Mouse (Mus musculus): Measurements from ENCODE around the gene Hist1h2bk. TPM values are rescaled to one million over a fixed set of nuclear protein-coding genes. Genes with fewer than 3 reads are reported as not detected.
"Not testable (repeated sequence)": the region's sequence is repeated elsewhere in the genome, so short reads cannot be mapped to it uniquely, and the experiment has no call there.

Gene Hist1h2bk
- polyA plus RNA-seq, 1 experiment from 2014 or later: 4.6 TPM

DNA sequence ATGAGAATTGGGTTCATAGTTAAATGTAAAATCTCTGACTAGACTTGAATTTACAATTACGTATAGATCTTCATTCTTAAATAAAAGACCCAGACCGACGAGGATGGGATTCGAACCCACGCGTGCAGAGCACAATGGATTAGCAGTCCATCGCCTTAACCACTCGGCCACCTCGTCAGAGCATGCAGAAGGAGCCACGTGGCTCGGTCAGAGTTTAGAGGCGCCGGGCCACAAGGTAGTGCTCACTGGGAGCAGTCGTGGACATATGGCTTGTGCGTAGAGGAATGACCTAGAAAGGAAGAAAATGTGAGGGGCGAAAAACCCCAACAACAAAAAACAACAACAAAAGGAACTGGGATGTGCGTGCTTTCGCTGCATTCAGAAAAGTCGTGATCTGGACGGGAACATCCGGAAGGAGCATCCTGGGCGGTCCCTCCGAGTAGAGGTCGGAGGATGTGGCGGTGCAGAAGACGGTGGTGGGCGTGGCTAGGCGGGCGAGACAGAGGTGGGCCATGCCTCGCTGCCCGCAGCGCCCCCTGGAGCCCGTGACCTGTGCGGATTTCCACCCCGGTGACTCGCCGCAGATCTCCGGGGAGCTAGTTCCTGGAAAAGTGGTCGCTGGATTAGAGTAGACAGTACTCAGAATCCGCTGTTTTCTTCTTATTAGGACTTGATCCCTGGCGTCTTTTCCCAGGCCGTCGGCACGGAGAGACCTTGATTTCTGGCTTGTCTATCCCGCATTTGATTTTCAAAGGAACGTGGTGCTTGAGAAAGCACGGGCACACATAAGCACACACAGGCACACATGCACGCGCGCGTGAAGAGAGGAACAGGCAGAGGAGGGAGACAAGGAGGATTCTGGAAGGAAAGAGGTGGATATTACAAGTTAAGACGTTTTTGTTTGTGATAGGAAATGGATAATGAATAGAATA is 15.2 kb downstream of the Hist1h2bk start:
- peak; percentile 94 for ATAC-seq (replicated peaks; ENCODE audit: low FRiP score)
- WGBS: under 1% methylated on average over 52 of the region's 52 CpGs
- peak overlapping the region; percentile 72 for H3K27ac ChIP-seq (ENCODE audit: low read depth, low read length)
- H3K4me2 ChIP-seq: peak overlapping the region; percentile 84
- no peaks in the 10 kb centered on the region for H3K27me3 ChIP-seq (replicated peaks; ENCODE audit: control insufficient read depth, insufficient read depth, low read length)
- no peaks in the 10 kb centered on the region for H3K36me3 ChIP-seq (ENCODE audit: control insufficient read depth, insufficient read depth, low read length)
- peak overlapping the region; percentile 61 for H3K4me3 ChIP-seq (ENCODE audit: low read depth, low read length)
- H3K9me3 ChIP-seq (ENCODE audit: control insufficient read depth, low read length): no peaks in the 10 kb centered on the region
- peak; percentile 95 for DNase-seq (ENCODE audit: low spot score)
- no peaks in the 10 kb centered on the region for H3K4me1 ChIP-seq (replicated peaks; ENCODE audit: control insufficient read depth, insufficient read depth, low read length)
- H3K9ac ChIP-seq (ENCODE audit: low read depth, low read length): peak overlapping the region; percentile 70

DNA sequence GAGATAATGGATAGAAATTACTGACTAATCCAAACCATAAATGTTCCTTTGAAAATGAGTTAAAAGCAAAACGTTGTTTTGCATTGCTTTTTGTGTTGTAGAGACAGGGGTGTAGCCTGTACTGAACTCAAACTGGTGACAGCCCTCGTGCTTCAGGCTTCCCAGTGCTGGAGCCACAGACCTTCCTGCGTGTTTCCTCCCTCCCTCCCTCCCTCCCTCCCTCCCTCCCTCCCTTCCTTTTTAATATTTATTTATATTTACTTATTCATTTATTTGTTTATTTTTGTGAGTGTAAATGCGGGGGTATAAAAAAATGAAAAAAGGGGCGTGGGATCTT is 15.8 kb downstream of the Hist1h2bk start:
- H3K9ac ChIP-seq (ENCODE audit: low read depth, low read length): peak overlapping the region; percentile 70
- H3K27ac ChIP-seq (ENCODE audit: low read depth, low read length): 0 out of 2 replicates have a peak overlapping the region, but pooled peaks have one; percentile 72
- peak overlapping the region; percentile 84 for H3K4me2 ChIP-seq

DNA sequence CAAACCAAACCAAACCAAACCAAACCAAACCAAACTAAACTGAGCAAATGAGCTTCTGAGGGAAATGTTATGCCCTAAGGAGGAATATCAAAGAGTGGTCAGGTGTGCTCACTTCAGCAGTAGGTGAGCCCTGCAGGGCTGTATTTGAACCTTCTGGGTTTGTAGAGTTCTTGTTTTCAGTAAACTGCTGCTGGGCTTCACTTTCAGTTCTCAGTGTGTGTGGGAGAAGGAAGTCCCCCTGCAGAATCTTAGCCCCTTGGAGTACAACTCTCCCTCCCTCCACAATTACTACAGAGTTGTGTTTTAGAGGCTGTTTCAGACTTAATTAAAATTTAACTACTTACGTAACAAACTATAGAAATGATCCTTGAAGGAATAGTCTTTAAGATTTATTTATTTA is 18.1 kb downstream of the Hist1h2bk start:
- no peak overlapping the region for H3K4me3 ChIP-seq (ENCODE audit: low read depth, low read length)
- no peak for ATAC-seq (replicated peaks; ENCODE audit: low FRiP score)
- no peaks in the 10 kb centered on the region for H3K9me3 ChIP-seq (ENCODE audit: control insufficient read depth, low read length)
- no peak overlapping the region for H3K9ac ChIP-seq (ENCODE audit: low read depth, low read length)
- H3K4me1 ChIP-seq (replicated peaks; ENCODE audit: control insufficient read depth, insufficient read depth, low read length): no peaks in the 10 kb centered on the region
- no peak for DNase-seq (ENCODE audit: low spot score)
- WGBS: 86% methylated on average over 1 of the region's 1 CpGs
- H3K27ac ChIP-seq (ENCODE audit: low read depth, low read length): no peak overlapping the region
- no peak overlapping the region for H3K4me2 ChIP-seq
- no peaks in the 10 kb centered on the region for H3K27me3 ChIP-seq (replicated peaks; ENCODE audit: control insufficient read depth, insufficient read depth, low read length)
- H3K36me3 ChIP-seq (ENCODE audit: control insufficient read depth, insufficient read depth, low read length): no peaks in the 10 kb centered on the region

More for the DNA sequence above, 15.8 kb downstream of the Hist1h2bk start:
- Histone ChIP-seq H3K4me1 (replicated peaks; ENCODE audit: control insufficient read depth, insufficient read depth, low read length) (no peaks in the 10 kb centered on the region), H3K9me3 (ENCODE audit: control insufficient read depth, low read length) (no peaks in the 10 kb centered on the region), H3K27me3 (replicated peaks; ENCODE audit: control insufficient read depth, insufficient read depth, low read length) (no peaks in the 10 kb centered on the region), H3K36me3 (ENCODE audit: control insufficient read depth, insufficient read depth, low read length) (no peaks in the 10 kb centered on the region), H3K4me3 (ENCODE audit: low read depth, low read length) (peak overlapping the region; percentile 61)
- ATAC-seq (replicated peaks; ENCODE audit: low FRiP score) (no peak), DNase-seq (ENCODE audit: low spot score) (no peak)
- 10% methylated on average over 5 of the region's 5 CpGs for WGBS

DNA sequence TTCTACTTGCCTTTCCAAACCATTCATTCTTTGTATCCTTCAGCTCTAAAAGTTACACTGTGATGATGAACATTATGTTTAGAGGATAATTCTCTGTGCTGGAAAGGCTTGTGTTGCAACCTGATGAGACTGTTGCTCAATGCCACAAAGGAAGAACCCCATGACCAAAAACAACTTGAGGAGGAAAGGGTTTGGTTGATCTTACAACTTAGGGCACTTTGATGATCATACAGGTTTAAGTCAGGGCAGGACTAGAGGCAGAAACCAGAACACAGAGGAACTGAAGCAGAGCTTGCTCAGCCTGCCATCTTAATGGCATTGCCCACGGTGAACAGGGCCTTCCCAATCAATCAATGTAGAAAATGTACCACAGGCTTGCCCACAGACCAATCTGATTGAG is 25.8 kb downstream of the Hist1h2bk start:
- Histone ChIP-seq H3K4me1 (replicated peaks; ENCODE audit: control insufficient read depth, insufficient read depth, low read length) (no peaks in the 10 kb centered on the region), H3K9me3 (ENCODE audit: control insufficient read depth, low read length) (no peaks in the 10 kb centered on the region), H3K27ac (ENCODE audit: low read depth, low read length) (no peak overlapping the region), H3K27me3 (replicated peaks; ENCODE audit: control insufficient read depth, insufficient read depth, low read length) (no peaks in the 10 kb centered on the region), H3K9ac (ENCODE audit: low read depth, low read length) (no peak overlapping the region), H3K4me3 (ENCODE audit: low read depth, low read length) (no peak overlapping the region), H3K4me2 (no peak overlapping the region), H3K36me3 (ENCODE audit: control insufficient read depth, insufficient read depth, low read length) (no peaks in the 10 kb centered on the region)
- DNase-seq (ENCODE audit: low spot score): no peak
- 45% methylated on average over 1 of the region's 1 CpGs for WGBS
- ATAC-seq (replicated peaks; ENCODE audit: low FRiP score): no peak

DNA sequence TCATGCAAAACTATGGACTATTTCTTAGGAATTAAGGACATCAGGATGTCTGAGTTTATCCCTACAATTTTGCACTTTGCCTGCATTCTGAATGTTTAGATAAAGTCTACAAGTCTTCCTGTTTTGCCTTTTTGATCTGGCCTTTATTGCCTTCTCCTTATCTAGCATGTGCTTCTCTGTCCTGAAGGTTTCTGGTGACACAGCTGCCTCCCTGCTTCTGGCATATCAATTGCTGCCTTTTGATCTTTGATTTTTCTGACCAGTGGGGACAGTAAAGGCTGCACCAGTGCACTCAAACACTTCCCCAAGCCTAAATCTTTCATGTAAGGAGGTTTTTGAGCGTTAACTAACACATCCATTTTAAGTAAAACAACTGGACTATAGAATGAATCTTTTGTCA is 27.8 kb downstream of the Hist1h2bk start:
- WGBS: 55% methylated on average over 1 of the region's 1 CpGs
- Histone ChIP-seq H3K36me3 (ENCODE audit: control insufficient read depth, insufficient read depth, low read length) (no peaks in the 10 kb centered on the region), H3K4me1 (replicated peaks; ENCODE audit: control insufficient read depth, insufficient read depth, low read length) (no peaks in the 10 kb centered on the region), H3K27me3 (replicated peaks; ENCODE audit: control insufficient read depth, insufficient read depth, low read length) (no peaks in the 10 kb centered on the region), H3K9me3 (ENCODE audit: control insufficient read depth, low read length) (no peaks in the 10 kb centered on the region), H3K9ac (ENCODE audit: low read depth, low read length) (no peak overlapping the region), H3K27ac (ENCODE audit: low read depth, low read length) (no peak overlapping the region), H3K4me3 (ENCODE audit: low read depth, low read length) (no peak overlapping the region), H3K4me2 (no peak overlapping the region)
- ATAC-seq (replicated peaks; ENCODE audit: low FRiP score): no peak
- DNase-seq (ENCODE audit: low spot score): no peak

DNA sequence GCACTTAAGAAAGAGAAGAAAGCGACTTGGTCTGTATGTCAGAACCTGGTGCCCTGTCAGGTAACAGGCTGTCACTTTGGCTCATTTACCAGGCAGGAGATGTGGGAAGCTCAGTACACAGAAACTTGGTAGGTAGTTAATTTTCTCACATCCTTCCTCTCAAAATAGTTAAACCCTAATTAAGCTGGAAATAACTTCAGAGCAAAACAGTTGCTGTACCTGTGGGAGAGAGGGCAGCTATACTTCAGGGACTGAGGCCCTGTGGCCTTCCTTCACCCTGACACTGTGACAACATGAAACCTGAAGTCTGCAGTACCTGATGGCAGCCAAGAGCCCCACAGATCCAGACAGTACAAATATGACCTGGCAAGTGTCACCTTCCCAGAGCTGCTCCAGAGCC is 48.5 kb downstream of the Hist1h2bk start, which contains the start of gene Vmn1r188:
Gene Vmn1r188 (plus strand): TSS at position 301 of the 400 bp plus-strand sequence.
- H3K9ac ChIP-seq (ENCODE audit: low read depth, low read length); H3K4me3 ChIP-seq (ENCODE audit: low read depth, low read length); H3K9me3 ChIP-seq (ENCODE audit: control insufficient read depth, low read length); H3K27ac ChIP-seq (ENCODE audit: low read depth, low read length); H3K27me3 ChIP-seq (replicated peaks; ENCODE audit: control insufficient read depth, insufficient read depth, low read length); H3K4me2 ChIP-seq; DNase-seq (ENCODE audit: low spot score); H3K36me3 ChIP-seq (ENCODE audit: control insufficient read depth, insufficient read depth, low read length); H3K4me1 ChIP-seq (replicated peaks; ENCODE audit: control insufficient read depth, insufficient read depth, low read length); ATAC-seq (replicated peaks; ENCODE audit: low FRiP score): not testable (repeated sequence)
- WGBS: 81% methylated on average over 1 of the region's 1 CpGs

Small RNAs within 50 kb of the gene (microRNA-seq; reads per million reads assigned to microRNA genes)
- not detected for gene Gm26300 (ENCODE audit: borderline number of aligned reads)
- gene Gm44390 (ENCODE audit: borderline number of aligned reads): 5.3 reads per million, percentile 13 among the genes with 10 or more reads in this experiment
- gene Gm44486 (ENCODE audit: borderline number of aligned reads): not detected

Other genes with a start within 250 kb of the Hist1h2bk start
- gene Hist1h2an, start 248.7 kb upstream of the Hist1h2bk start, polyA plus RNA-seq (2014; fragmentation: Nextera tagmentation; extraction: Ambion mirVana): 5.8 and 12.6 TPM in 2 replicates
- gene Hist1h2bp, start 248.4 kb upstream of the Hist1h2bk start, polyA plus RNA-seq (2014; fragmentation: Nextera tagmentation; extraction: Ambion mirVana): 0.86 and 1.6 TPM in 2 replicates
- 12.7 and 19.5 TPM in 2 replicates for gene Hist1h2bq, start 225.7 kb upstream of the Hist1h2bk start, polyA plus RNA-seq (2014; fragmentation: Nextera tagmentation; extraction: Ambion mirVana)
- 2.2 TPM in 1 of 2 replicates, not detected in the other for gene Hist1h2ao, start 225.4 kb upstream of the Hist1h2bk start, polyA plus RNA-seq (2014; fragmentation: Nextera tagmentation; extraction: Ambion mirVana)
- not detected in 2 replicates for gene Hist1h4m, start 224.1 kb upstream of the Hist1h2bk start, polyA plus RNA-seq (2014; fragmentation: Nextera tagmentation; extraction: Ambion mirVana)
- 14.6 and 15.4 TPM in 2 replicates for gene Hist1h4n, start 203.7 kb upstream of the Hist1h2bk start, polyA plus RNA-seq (2014; fragmentation: Nextera tagmentation; extraction: Ambion mirVana)
- gene Hist1h2ap, start 202.4 kb upstream of the Hist1h2bk start, polyA plus RNA-seq (2014; fragmentation: Nextera tagmentation; extraction: Ambion mirVana): 4,759 and 5,033 TPM in 2 replicates
- gene Hist1h2br, start 202.1 kb upstream of the Hist1h2bk start, polyA plus RNA-seq (2014; fragmentation: Nextera tagmentation; extraction: Ambion mirVana): 12.6 and 19.7 TPM in 2 replicates
- gene Zfp184, start 90.8 kb upstream of the Hist1h2bk start, polyA plus RNA-seq (2014; fragmentation: Nextera tagmentation; extraction: Ambion mirVana): 5.1 and 5.9 TPM in 2 replicates
- gene Pom121l2, start 54.7 kb upstream of the Hist1h2bk start, polyA plus RNA-seq (2014; fragmentation: Nextera tagmentation; extraction: Ambion mirVana): not detected in 2 replicates
- 0.48 and 0.86 TPM in 2 replicates for gene Prss16, start 26.1 kb upstream of the Hist1h2bk start, polyA plus RNA-seq (2014; fragmentation: Nextera tagmentation; extraction: Ambion mirVana)
- gene Hist1h2ah, start 302 bp upstream of the Hist1h2bk start, polyA plus RNA-seq (2014; fragmentation: Nextera tagmentation; extraction: Ambion mirVana): 10.7 and 13.3 TPM in 2 replicates
- gene Hist1h4i, start 5.5 kb downstream of the Hist1h2bk start, polyA plus RNA-seq (2014; fragmentation: Nextera tagmentation; extraction: Ambion mirVana): 36.9 and 39.3 TPM in 2 replicates
- gene Hist1h2ag, start 7.1 kb downstream of the Hist1h2bk start, polyA plus RNA-seq (2014; fragmentation: Nextera tagmentation; extraction: Ambion mirVana): 26.4 and 36.7 TPM in 2 replicates
- 11.2 and 13.2 TPM in 2 replicates for gene Hist1h2bj, start 7.3 kb downstream of the Hist1h2bk start, polyA plus RNA-seq (2014; fragmentation: Nextera tagmentation; extraction: Ambion mirVana)
- gene Vmn1r188, start 48.6 kb downstream of the Hist1h2bk start, polyA plus RNA-seq (2014; fragmentation: Nextera tagmentation; extraction: Ambion mirVana): not detected in 2 replicates
- gene Vmn1r189, start 70.0 kb downstream of the Hist1h2bk start, polyA plus RNA-seq (2014; fragmentation: Nextera tagmentation; extraction: Ambion mirVana): not detected in 2 replicates
- gene Vmn1r191, start 148.1 kb downstream of the Hist1h2bk start, polyA plus RNA-seq (2014; fragmentation: Nextera tagmentation; extraction: Ambion mirVana): not detected in 2 replicates
- gene Vmn1r192, start 155.3 kb downstream of the Hist1h2bk start, polyA plus RNA-seq (2014; fragmentation: Nextera tagmentation; extraction: Ambion mirVana): not detected in 2 replicates
- gene Vmn1r193, start 187.3 kb downstream of the Hist1h2bk start, polyA plus RNA-seq (2014; fragmentation: Nextera tagmentation; extraction: Ambion mirVana): not detected in 2 replicates
- not detected in 2 replicates for gene Vmn1r194, start 208.3 kb downstream of the Hist1h2bk start, polyA plus RNA-seq (2014; fragmentation: Nextera tagmentation; extraction: Ambion mirVana)
- not detected in 2 replicates for gene Vmn1r195, start 234.7 kb downstream of the Hist1h2bk start, polyA plus RNA-seq (2014; fragmentation: Nextera tagmentation; extraction: Ambion mirVana)